In the genomic region with DNA sequence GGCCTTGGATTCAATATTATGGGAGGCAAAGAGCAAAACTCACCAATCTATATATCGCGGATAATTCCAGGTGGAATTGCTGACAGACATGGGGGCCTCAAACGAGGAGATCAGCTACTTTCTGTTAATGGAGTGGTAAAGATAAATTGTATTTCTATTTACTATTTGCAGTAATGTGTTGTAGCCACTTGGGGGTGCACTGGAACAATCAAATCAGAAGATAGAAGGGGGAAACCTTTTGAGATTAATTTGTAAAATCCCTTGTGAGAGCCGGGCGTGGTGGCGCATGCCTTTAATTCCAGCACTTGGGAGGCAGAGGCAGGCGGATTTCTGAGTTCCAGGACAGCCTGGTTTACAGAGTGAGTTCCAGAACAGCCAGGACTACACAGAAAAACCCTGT, we compare ENCODE assay signal across 18 mouse cellular contexts. TPM values are rescaled to one million over a fixed set of nuclear protein-coding genes. Genes with fewer than 3 reads are reported as not detected.
A peak's percentile ranks its signal among the peaks of the same experiment; 100 is the strongest.
DNase-seq lines count a peak whose midpoint lies in the region; ATAC-seq and TF ChIP-seq lines count a peak whose summit lies in the region.
"Had no signal": no experiment of that assay in that cellular context is flagged by ENCODE, and none has a peak within 500 bp of the region (broad histone marks: within the 10 kb centered on the region; RNA-seq: fewer than 3 reads in every experiment).

No protein-coding gene starts in this region.

- no peaks in the 10 kb centered on the region for H3K9me3 ChIP-seq in intestine, postnatal 0 days (ENCODE audit: control insufficient read depth)
- H3K9me3 ChIP-seq in intestine, embryonic 15.5 days: no peaks in the 10 kb centered on the region
- no peaks in the 10 kb centered on the region for H3K9me3 ChIP-seq in forebrain, embryonic 10.5 days
- H3K9me3 ChIP-seq: hindbrain, embryonic 12.5 days; kidney, embryonic 15.5 days; limb, embryonic 15.5 days; midbrain, embryonic 12.5 days had no signal

- DNase-seq in 416B (ENCODE audit: low read depth): peak; percentile 41
- DNase-seq in ES-CJ7 (ENCODE audit: low read depth, low spot score): peak; percentile 34
- DNase-seq in forebrain, embryonic 10.5 days (ENCODE audit: extremely low spot score, low spot score): no peak
- DNase-seq in layer of hippocampus, postnatal 36 days: no peak
- no peak for DNase-seq in c-Kit-positive CD71-positive TER-119-positive erythroid progenitor cells, embryonic 14.5 days (ENCODE audit: low spot score)
- DNase-seq: adrenal gland, postnatal 36 days; cerebellum, adult 18-20 months; heart, adult 11 months; right cerebral cortex, postnatal 4 days; thymus, adult 18-20 months had no signal

- H3K4me3 ChIP-seq in intestine, postnatal 0 days (ENCODE audit: low read depth, low read length): no peak overlapping the region
- no peak overlapping the region for H3K4me3 ChIP-seq in intestine, embryonic 15.5 days (replicated peaks)
- H3K4me3 ChIP-seq in forebrain, embryonic 10.5 days: no peak overlapping the region
- H3K4me3 ChIP-seq: hindbrain, embryonic 12.5 days; kidney, embryonic 15.5 days; limb, embryonic 15.5 days; midbrain, embryonic 12.5 days had no signal

- 77% methylated on average over 7 of the region's 7 CpGs for WGBS in intestine, postnatal 0 days
- 85% methylated on average over 7 of the region's 7 CpGs for WGBS in intestine, embryonic 15.5 days
- WGBS in forebrain, embryonic 10.5 days: 88% methylated on average over 7 of the region's 7 CpGs

- H3K27ac ChIP-seq in intestine, postnatal 0 days (ENCODE audit: low read depth, low read length): no peak overlapping the region
- H3K27ac ChIP-seq in intestine, embryonic 15.5 days: no peak overlapping the region
- H3K27ac ChIP-seq in forebrain, embryonic 10.5 days: no peak overlapping the region
- H3K27ac ChIP-seq: hindbrain, embryonic 12.5 days; kidney, embryonic 15.5 days; limb, embryonic 15.5 days; midbrain, embryonic 12.5 days had no signal

- H3K4me2 ChIP-seq in intestine, postnatal 0 days (replicated peaks; ENCODE audit: low read depth): no peak overlapping the region
- H3K4me2 ChIP-seq in intestine, embryonic 15.5 days (replicated peaks): no peak overlapping the region
- H3K4me2 ChIP-seq: hindbrain, embryonic 12.5 days; kidney, embryonic 15.5 days; limb, embryonic 15.5 days; midbrain, embryonic 12.5 days had no signal

- no peaks in the 10 kb centered on the region for H3K27me3 ChIP-seq in intestine, postnatal 0 days (replicated peaks; ENCODE audit: control insufficient read depth, insufficient read depth, low read length)
- H3K27me3 ChIP-seq in intestine, embryonic 15.5 days (replicated peaks): no peaks in the 10 kb centered on the region
- H3K27me3 ChIP-seq in forebrain, embryonic 10.5 days (ENCODE audit: poor library complexity, severe bottlenecking): no peaks in the 10 kb centered on the region
- H3K27me3 ChIP-seq: hindbrain, embryonic 12.5 days; kidney, embryonic 15.5 days; limb, embryonic 15.5 days; midbrain, embryonic 12.5 days had no signal

- no peak overlapping the region for H3K9ac ChIP-seq in intestine, postnatal 0 days (ENCODE audit: low read depth, low read length)
- H3K9ac ChIP-seq in intestine, embryonic 15.5 days: no peak overlapping the region
- H3K9ac ChIP-seq: hindbrain, embryonic 12.5 days; kidney, embryonic 15.5 days; limb, embryonic 15.5 days; midbrain, embryonic 12.5 days had no signal

- H3K4me1 ChIP-seq in intestine, postnatal 0 days (replicated peaks; ENCODE audit: control insufficient read depth, insufficient read depth, low read length): peaks cover 8% of the 10 kb centered on the region; the same call in 1 of the 2 replicates
- peaks cover 7% of the 10 kb centered on the region; the same call in 1 of the 2 replicates for H3K4me1 ChIP-seq in intestine, embryonic 15.5 days (replicated peaks)
- H3K4me1 ChIP-seq in forebrain, embryonic 10.5 days: peaks cover 15% of the 10 kb centered on the region

- no peak for ATAC-seq in intestine, postnatal 0 days
- no peak for ATAC-seq in intestine, embryonic 15.5 days
- peak; percentile 56 for ATAC-seq in megakaryocyte, adult 5-6 weeks (ENCODE audit: poor library complexity, severe bottlenecking)
- ATAC-seq: forebrain, embryonic 14.5 days had no signal

- TF ChIP-seq CTCF in intestine, postnatal 0 days (IDR thresholded peaks at IDR 0.05; ENCODE audit: low read depth): peak; percentile 51

- peaks cover 52% of the 10 kb centered on the region for H3K36me3 ChIP-seq in intestine, postnatal 0 days (ENCODE audit: control insufficient read depth, insufficient read depth)
- peaks cover 20% of the 10 kb centered on the region for H3K36me3 ChIP-seq in intestine, embryonic 15.5 days
- peaks cover 72% of the 10 kb centered on the region for H3K36me3 ChIP-seq in forebrain, embryonic 10.5 days (replicated peaks)

RNA-seq across cellular contexts. Expression of a gene that starts 5.7 kb away (rescaled TPM):
- polyA plus RNA-seq in intestine, postnatal 0 days (2015; fragmentation: Nextera tagmentation; extraction: Ambion mirVana): 37.1 and 40.3 TPM in 2 replicates
- 64.3 and 72.0 TPM in 2 replicates for polyA plus RNA-seq in intestine, embryonic 15.5 days (2015; fragmentation: Nextera tagmentation; extraction: Ambion mirVana)
- total RNA-seq in megakaryocyte, adult 5-6 weeks (2015): 48.7 and 52.2 TPM in 2 replicates
- 92.1 and 97.8 TPM in 2 replicates for total RNA-seq in megakaryocyte, adult 5-6 weeks (2017)
- polyA plus RNA-seq in forebrain, embryonic 10.5 days (2016; fragmentation: Nextera tagmentation; extraction: Ambion mirVana): 90.6 and 93.6 TPM in 2 replicates
- 100 to 1,000 TPM; 117 to 125 TPM for total RNA-seq in layer of hippocampus, postnatal 36 days (2021)

RNA-seq across cellular contexts. Expression of a gene that starts 21.1 kb away (rescaled TPM):
- polyA plus RNA-seq in intestine, postnatal 0 days (2015; fragmentation: Nextera tagmentation; extraction: Ambion mirVana): 15.0 and 15.9 TPM in 2 replicates
- 27.6 and 29.4 TPM in 2 replicates for polyA plus RNA-seq in intestine, embryonic 15.5 days (2015; fragmentation: Nextera tagmentation; extraction: Ambion mirVana)
- total RNA-seq in megakaryocyte, adult 5-6 weeks (2015): 0.94 and 1.3 TPM in 2 replicates
- total RNA-seq in megakaryocyte, adult 5-6 weeks (2017): 0.73 and 0.88 TPM in 2 replicates
- polyA plus RNA-seq in forebrain, embryonic 10.5 days (2016; fragmentation: Nextera tagmentation; extraction: Ambion mirVana): 7.2 and 8.4 TPM in 2 replicates
- total RNA-seq in layer of hippocampus, postnatal 36 days (2021): 10 to 100 TPM; 32.7 to 34.3 TPM

Comparison
In these comparisons a context has a peak if more than half of its experiments do, and no peak if none do; other contexts are left out.
1. DNase-seq: peak in 416B (single experiment) and ES-CJ7 (single experiment); none in forebrain, embryonic 10.5 days (single experiment), layer of hippocampus, postnatal 36 days (0 of 2) and c-Kit-positive CD71-positive TER-119-positive erythroid progenitor cells, embryonic 14.5 days (single experiment).